Mouse (Mus musculus) embryo, embryonic 11.5 days (tissue): ENCODE measurements around the gene Glrb.

Experiments used
- DNase-seq: peaks from one replicate; pipeline ENCODE4 v3.0.0-alpha.2; 2012; ENCODE audit warnings: low read depth, low spot score

Glrb gene

DNA sequence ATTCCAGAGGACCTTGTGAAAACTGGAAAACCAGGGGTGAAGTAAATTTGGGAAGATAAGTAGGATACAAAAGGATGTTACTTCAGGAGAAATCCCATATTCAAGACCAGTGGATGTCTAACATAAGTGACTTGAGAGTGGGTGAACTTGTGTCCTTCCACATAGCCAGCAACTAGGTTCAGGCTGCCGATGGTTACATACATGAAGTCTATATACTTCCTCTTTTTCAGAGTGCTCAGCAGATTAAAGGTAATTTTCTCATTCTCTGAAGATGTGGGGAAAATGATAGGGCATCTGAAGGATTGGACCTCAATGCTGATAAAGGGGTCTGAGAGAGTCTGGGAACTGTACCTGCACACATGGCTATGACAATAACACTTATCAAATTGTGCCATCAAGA is 89.5 kb downstream of the Glrb start:
- DNase-seq: no peak

DNA sequence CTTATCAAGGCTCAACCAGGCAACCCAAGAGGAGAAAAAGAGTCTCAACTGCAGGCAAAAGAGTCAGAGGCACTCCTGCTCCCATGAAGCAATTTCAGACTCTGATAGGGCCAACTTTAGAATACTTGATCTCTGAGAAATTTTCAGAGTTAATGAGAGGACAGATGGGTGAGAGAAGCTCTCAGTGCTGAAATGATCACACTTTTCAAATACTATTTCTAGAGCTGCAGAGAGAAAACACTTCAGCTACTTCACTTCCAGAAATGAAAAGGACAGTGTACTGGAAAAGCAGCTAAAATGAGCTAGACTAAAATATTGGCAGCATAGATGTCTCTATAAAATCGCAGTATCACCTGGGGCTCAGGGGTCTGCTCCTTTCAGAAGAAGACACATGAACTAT is 94.8 kb downstream of the Glrb start:
- DNase-seq: no peak

DNA sequence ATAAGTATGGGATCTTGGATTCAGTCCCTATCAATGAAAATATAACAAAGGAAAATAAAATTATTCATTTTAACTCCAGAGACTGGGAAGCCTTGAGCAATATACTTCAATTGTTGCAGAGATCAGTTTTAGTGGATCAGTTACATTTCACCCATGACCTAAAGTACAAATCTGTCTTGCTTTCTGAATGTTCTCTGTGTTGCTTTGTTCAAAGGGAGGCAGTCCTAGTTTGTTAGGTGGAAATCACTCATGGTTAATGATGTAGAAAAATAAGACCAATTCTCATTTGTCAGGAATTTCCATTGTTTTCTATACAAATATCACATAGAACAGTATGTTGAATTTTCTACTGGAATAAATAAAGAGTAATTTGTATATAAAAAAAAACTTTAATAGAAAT is 99.7 kb downstream of the Glrb start:
- no peak for DNase-seq

DNA sequence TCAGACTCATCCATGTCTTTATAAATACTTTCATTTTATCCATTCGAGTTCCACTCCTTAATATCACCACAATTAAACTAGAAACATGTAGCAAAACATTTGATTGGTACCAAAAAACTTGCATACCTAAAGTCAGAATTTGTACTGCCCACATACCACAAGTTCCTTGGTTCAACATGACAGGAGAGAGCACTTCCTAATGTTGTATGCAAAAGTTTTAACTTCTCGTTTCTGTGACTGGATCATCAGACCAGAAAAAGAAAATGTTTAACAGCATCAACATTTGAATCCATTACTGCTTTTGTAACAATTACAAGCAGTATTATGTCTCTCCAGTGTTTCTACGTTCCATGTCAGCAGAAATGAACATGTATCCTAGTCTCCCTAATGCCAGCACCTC is 101.2 kb downstream of the Glrb start:
- no peak for DNase-seq

DNA sequence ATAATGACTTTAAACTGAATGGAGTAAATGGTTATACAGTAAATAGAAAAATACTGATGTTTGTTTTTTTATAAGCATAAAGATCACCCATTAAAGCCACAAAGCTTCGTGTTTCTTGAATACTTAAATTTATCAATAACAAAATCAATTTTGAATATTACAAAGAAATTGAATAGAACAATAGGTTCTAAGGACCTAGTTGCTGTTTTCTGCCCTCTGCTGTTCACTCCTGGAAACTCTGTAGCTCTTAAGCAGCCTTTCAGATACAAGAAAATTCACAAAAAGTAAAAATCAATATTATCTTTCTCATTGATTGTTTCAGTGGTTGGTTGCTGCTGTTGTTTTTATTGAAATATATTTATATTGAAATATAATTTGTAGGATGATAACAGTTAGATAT is 108.1 kb downstream of the Glrb start:
- no peak for DNase-seq

DNA sequence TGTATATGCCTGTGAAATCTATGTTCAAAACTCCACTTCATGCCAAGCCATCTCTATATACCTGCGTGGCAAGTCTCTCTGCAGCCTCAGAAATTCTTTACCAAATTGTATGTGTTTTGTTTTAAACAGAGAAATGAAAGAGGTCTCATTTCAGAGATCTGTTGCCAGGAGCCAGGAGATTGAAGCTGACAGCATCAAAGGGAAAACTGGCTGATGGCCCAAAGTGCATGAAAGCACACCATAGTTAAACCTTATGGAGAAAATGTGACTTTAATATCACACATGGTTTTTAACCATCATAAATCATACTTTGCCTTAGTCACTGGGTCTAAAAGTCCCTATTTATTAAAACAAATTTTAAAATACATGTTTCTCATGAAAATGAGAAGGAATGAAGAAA is 109.6 kb downstream of the Glrb start:
- no peak for DNase-seq

DNA sequence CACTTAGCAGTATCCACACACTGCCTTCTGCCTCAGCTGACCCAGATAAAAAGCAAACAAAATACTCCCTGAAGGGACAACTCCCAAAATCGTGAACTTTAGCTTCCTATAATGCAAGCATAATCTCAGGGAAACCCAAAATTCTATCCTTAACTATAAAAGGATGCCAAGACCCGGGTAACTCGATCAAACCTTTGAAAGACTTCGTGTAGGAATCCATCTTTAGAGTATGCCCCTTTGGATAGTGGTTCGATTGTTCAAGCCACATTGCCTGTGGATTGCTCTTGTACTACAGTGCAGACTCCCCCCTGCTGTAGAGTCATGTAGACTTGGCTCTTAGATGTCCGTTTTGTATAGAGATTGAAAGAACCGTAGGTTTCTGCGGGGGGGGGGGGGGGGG is 110.2 kb downstream of the Glrb start:
- no peak for DNase-seq

DNA sequence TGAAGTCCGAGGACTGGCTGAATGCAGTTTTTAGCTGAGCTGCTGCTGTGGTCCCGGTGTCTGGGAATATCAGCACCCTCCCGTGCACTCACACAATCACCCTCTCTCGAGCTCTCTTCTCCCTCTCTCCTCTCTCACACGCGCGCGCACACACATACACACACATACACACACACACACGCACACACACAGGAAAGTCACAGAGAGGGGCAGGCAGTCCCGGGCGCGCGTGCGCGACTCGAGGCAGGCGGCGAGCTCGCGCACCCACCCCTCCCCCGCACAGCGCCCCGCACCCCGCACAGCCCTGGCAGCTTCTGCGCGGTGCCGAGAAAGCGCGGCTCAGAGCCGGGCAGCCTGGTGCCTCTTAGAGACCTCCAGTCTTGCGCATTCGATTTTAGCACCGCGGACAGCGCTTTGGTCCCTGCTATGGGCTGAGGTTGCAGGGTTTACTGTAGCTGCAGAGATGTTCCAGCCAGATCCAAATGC is 110.8 kb downstream of the Glrb start, which contains the start of gene Gria2:
TSS of gene Gria2 (minus strand) at position 240 of the 486 bp plus-strand sequence.
- DNase-seq: peak; percentile 76

DNA sequence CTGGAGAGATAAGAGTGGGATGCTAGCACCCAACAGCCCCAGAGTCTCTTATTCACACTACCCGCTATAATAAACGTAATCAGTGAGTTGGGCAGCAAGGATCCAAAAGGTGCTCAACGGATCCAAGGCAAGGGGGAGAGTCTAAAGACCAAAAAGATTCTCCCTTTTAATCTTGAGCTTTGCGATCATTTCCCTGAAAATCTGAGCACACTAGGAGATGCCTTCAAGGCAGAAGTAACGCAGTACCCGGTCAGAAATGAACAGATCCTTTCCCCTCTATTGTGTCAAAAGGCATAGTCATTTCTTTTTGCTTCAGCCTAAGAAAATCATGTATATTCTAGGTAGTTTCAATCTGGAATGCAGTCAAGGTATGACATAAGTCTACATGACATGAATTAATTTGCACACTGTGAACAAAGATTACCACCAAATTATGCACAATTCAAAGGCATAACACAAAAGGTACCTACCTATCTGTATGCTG is 111.6 kb downstream of the Glrb start:
- DNase-seq: no peak

DNA sequence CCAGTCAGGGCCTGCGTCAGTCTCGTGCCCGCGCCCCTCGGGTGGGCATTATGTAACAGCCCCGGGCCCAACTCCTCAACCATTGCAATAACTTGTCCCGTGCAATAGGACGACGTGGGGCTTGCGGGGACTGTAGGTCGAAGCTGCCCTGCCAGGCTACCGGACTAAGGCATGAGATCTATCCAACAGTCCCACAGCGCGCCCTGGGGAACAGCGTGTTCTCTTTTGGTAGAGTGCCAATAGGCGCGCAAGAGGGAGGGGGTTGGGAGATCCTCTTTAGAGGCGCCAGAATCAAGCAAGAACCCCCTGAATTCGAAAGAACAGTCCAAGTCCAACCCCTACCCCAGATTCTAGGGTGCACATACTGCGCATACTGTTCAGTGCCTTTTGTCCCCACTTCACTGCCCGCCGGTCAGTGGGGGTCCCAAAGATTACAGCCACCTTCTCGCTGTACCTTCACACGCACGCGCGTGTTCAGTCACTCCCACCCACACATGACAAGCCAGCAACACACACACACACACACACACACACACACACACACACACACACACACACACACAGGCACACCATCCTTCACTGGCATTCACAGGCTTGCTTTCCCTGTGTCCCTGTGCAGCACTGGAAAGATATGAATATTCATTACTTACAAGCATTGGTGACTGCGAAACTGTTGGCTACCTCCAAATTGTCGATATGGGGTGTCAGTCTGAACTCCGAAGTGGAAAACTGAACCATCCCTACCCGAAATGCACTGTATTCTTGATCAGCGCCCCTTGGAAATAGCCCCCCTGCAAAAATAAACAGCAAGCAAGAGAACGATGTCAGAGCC is 112.2 kb downstream of the Glrb start:
- DNase-seq: peak; percentile 27

DNA sequence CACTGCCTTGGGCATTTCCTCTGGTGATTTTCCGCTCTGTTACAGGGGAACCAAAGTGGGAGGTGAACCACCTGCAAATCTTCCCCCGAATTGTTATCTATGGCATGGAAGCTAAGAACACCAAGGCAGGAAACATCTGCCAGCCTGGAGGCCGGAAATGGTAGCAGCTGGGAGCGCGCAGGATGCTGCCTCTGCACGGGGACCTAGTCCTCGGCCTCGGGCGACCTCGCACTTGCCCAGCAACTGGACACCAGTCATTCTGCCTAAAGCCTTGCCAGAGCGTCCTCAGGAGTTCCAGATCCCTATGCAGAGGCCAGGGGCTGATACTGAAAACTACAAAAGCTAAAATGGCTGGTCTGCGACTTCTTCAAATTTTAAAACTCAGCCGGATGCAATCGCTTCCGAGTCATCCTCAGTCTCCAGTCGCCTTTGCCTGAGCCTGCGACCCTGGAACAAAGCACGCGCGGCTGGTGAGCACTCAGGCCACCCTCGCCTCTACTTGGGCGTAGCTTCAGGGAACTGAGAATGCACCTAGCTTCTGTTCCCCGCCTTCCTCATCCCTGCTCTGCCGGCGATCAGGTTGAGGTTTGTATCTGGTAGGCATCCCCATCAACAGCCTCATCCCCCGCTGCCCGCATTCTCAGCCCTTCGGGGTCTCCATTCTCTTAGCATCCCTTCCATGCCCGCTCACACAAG is 113.0 kb downstream of the Glrb start:
- DNase-seq: peak; percentile 11

DNA sequence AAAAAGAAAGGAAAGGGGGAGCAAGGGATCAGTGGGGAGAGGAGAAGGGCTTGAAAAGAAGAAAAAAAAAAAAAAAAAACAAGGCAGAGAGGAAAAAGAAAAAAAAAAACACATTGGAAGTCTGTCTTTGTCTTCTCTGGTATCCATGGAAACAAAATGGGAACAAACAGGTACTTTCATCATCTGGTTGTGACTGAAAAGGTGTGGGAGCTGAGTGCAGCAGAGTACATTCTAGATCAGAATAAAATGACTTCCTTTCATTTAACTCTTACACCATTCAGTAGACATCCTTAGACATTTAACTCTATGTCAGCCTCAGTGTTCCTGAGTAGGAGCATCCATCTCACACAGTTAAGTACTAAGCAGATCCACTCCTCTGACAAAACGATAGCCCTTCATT is 115.5 kb downstream of the Glrb start:
- no peak for DNase-seq

DNA sequence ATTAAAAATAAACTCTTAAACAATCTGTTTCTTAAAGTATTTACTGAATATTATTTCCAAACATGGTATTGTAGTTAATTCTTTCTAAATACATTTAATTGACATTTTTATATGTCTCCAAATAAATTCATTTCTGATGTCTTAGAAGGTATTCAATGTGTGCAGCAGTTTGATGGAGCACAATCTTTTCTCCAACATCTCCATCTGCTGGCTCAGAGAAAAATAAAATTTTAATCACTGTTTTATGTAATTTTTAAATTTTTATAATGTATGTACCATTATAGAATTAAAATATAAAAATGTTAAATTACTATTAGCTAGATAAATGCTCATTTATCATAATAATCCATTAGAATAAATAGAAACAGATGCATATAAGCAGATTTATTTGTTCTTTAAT is 116.7 kb downstream of the Glrb start:
- no peak for DNase-seq

DNA sequence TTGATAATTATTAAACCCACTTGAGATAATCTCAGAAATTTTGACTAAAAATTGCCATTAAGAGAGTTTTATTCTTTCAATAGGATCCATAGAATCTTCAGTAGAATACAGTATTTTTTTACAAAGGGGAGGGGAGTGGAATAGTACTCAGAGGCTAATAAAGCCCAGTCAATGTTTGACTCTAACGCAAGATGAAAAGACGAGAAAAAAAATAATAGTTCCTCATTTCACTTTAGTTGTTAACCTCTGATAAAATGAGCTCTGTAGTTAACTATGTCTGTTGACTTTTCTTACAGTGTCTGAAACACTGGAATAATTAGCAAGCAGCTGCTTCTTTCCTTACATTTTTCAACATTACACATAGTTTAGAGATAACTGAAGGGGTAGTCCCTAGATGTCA is 118.2 kb downstream of the Glrb start:
- DNase-seq: no peak
